Mouse (Mus musculus) heart, adult 9 months (tissue): ENCODE results near the gene Coa6.
"Not testable (repeated sequence)": the region's sequence is repeated elsewhere in the genome, so short reads cannot be mapped to it uniquely, and the experiment has no call there.

Source experiments
- DNase-seq, 2 experiments: peaks; one replicate each; pipeline ENCODE4 v3.0.0; 2022; ENCODE audit warnings: low spot score in 2 of 2

Coa6 gene

GRCm38 (mm10) chr8:126422174-126422919 is at the start of gene Coa6:
Gene Coa6 (plus strand): TSS chr8:126422515.
- peak; percentile 96 to 97 for DNase-seq

GRCm38 (mm10) chr8:126379580-126379979 is 42.7 kb upstream of the Coa6 start:
- no peak for DNase-seq

GRCm38 (mm10) chr8:126380141-126380540 is 42.2 kb upstream of the Coa6 start:
- DNase-seq = no peak

GRCm38 (mm10) chr8:126381299-126381698 is 41.0 kb upstream of the Coa6 start:
- no peak for DNase-seq

GRCm38 (mm10) chr8:126382216-126382615 is 40.1 kb upstream of the Coa6 start:
- DNase-seq = no peak

- DNase-seq = no peak
Observed at GRCm38 (mm10) chr8:126382749-126383148, 39.6 kb upstream of the Coa6 start.

GRCm38 (mm10) chr8:126387566-126387965 is 34.7 kb upstream of the Coa6 start:
- DNase-seq = no peak

GRCm38 (mm10) chr8:126391541-126391940 is 30.8 kb upstream of the Coa6 start:
- DNase-seq = no peak

GRCm38 (mm10) chr8:126395386-126395785 is 26.9 kb upstream of the Coa6 start:
- no peak for DNase-seq

- DNase-seq = no peak
Observed at GRCm38 (mm10) chr8:126395917-126396316, 26.4 kb upstream of the Coa6 start.

GRCm38 (mm10) chr8:126398349-126398748 is 24.0 kb upstream of the Coa6 start:
- DNase-seq = no peak

- DNase-seq = not testable (repeated sequence)
Observed at GRCm38 (mm10) chr8:126404550-126404949, 17.8 kb upstream of the Coa6 start.

- no peak for DNase-seq
Observed at GRCm38 (mm10) chr8:126405030-126405429, 17.3 kb upstream of the Coa6 start.

GRCm38 (mm10) chr8:126420834-126421233 is 1.5 kb upstream of the Coa6 start:
- DNase-seq = no peak

GRCm38 (mm10) chr8:126422920-126423300 is 595 bp downstream of the Coa6 start:
- peak in 1 of 2 experiments; percentile 28 for DNase-seq

GRCm38 (mm10) chr8:126424163-126424562 is 1.8 kb downstream of the Coa6 start:
- DNase-seq = no peak

GRCm38 (mm10) chr8:126424946-126425345 is 2.6 kb downstream of the Coa6 start:
- DNase-seq = no peak

- DNase-seq = no peak
Observed at GRCm38 (mm10) chr8:126429635-126430034, 7.3 kb downstream of the Coa6 start.

GRCm38 (mm10) chr8:126433827-126434226 is 11.5 kb downstream of the Coa6 start:
- no peak for DNase-seq

- no peak for DNase-seq
Observed at GRCm38 (mm10) chr8:126438937-126439336, 16.6 kb downstream of the Coa6 start.

- no peak for DNase-seq
Observed at GRCm38 (mm10) chr8:126451158-126451557, 28.8 kb downstream of the Coa6 start.

GRCm38 (mm10) chr8:126455383-126455782 is 33.1 kb downstream of the Coa6 start:
- no peak for DNase-seq

GRCm38 (mm10) chr8:126460274-126460673 is 38.0 kb downstream of the Coa6 start:
- DNase-seq = no peak

GRCm38 (mm10) chr8:126461735-126462134 is 39.4 kb downstream of the Coa6 start:
- no peak for DNase-seq
